Mouse (Mus musculus) granulocyte monocyte progenitor cell, adult 5-6 weeks (primary cell): ENCODE data around the gene Fbxl15. TPM values are rescaled to one million over a fixed set of nuclear protein-coding genes. Genes with fewer than 3 reads are reported as not detected.

ENCODE experiments used
- total RNA-seq, 2 experiments: library from RNA; stranded (forward) in 1 of 2; stranded (reverse) in 1 of 2; fragments of 200-712, 200-1000 nt in 1 of 2; fragments of >200 nt in 1 of 2; fragmentation: Nextera tagmentation in 1 of 2; gene quantifications; 2 replicates each; pipeline ENCODE4 v1.2.3; 2014 to 2017

The Fbxl15 gene
- total RNA-seq, 2 experiments from 2014 or later, result 3.3 TPM; not detected in 1

Other genes with a start within 250 kb of the Fbxl15 start
- gene Elovl3, start 196.3 kb upstream of the Fbxl15 start, total RNA-seq (2014; fragmentation: Nextera tagmentation), result not detected in 2 replicates
- not detected in 2 replicates for gene Elovl3, start 196.3 kb upstream of the Fbxl15 start, total RNA-seq (2017)
- not detected in 2 replicates for gene Pitx3, start 179.9 kb upstream of the Fbxl15 start, total RNA-seq (2014; fragmentation: Nextera tagmentation)
- not detected in 2 replicates for gene Pitx3, start 179.9 kb upstream of the Fbxl15 start, total RNA-seq (2017)
- 59.7 and 63.2 TPM in 2 replicates for gene Gbf1, start 175.7 kb upstream of the Fbxl15 start, total RNA-seq (2014; fragmentation: Nextera tagmentation)
- gene Gbf1, start 175.7 kb upstream of the Fbxl15 start, total RNA-seq (2017), result 46.4 and 48.1 TPM in 2 replicates
- gene Nfkb2, start 23.9 kb upstream of the Fbxl15 start, total RNA-seq (2014; fragmentation: Nextera tagmentation), result 3.6 and 4.6 TPM in 2 replicates
- 4.3 and 4.7 TPM in 2 replicates for gene Nfkb2, start 23.9 kb upstream of the Fbxl15 start, total RNA-seq (2017)
- gene Psd, start 1.0 kb upstream of the Fbxl15 start, total RNA-seq (2014; fragmentation: Nextera tagmentation), result not detected in 2 replicates
- gene Psd, start 1.0 kb upstream of the Fbxl15 start, total RNA-seq (2017), result not detected in 2 replicates
- 104 and 108 TPM in 2 replicates for gene Cuedc2, start 10.5 kb downstream of the Fbxl15 start, total RNA-seq (2014; fragmentation: Nextera tagmentation)
- gene Cuedc2, start 10.5 kb downstream of the Fbxl15 start, total RNA-seq (2017), result 158 and 161 TPM in 2 replicates
- 71.4 and 82.0 TPM in 2 replicates for gene Mfsd13a, start 12.9 kb downstream of the Fbxl15 start, total RNA-seq (2014; fragmentation: Nextera tagmentation)
- 15.7 and 18.7 TPM in 2 replicates for gene Mfsd13a, start 12.9 kb downstream of the Fbxl15 start, total RNA-seq (2017)
- gene 2310034G01Rik, start 22.1 kb downstream of the Fbxl15 start, total RNA-seq (2014; fragmentation: Nextera tagmentation), result 2.3 and 5.6 TPM in 2 replicates
- 1.4 and 2.3 TPM in 2 replicates for gene 2310034G01Rik, start 22.1 kb downstream of the Fbxl15 start, total RNA-seq (2017)
- 86.7 and 93.2 TPM in 2 replicates for gene Actr1a, start 67.6 kb downstream of the Fbxl15 start, total RNA-seq (2014; fragmentation: Nextera tagmentation)
- 75.8 and 79.7 TPM in 2 replicates for gene Actr1a, start 67.6 kb downstream of the Fbxl15 start, total RNA-seq (2017)
- 20.9 and 22.8 TPM in 2 replicates for gene Sufu, start 68.7 kb downstream of the Fbxl15 start, total RNA-seq (2014; fragmentation: Nextera tagmentation)
- gene Sufu, start 68.7 kb downstream of the Fbxl15 start, total RNA-seq (2017), result 7.2 and 9.0 TPM in 2 replicates
- gene Trim8, start 173.5 kb downstream of the Fbxl15 start, total RNA-seq (2014; fragmentation: Nextera tagmentation), result 10.9 and 13.9 TPM in 2 replicates
- gene Trim8, start 173.5 kb downstream of the Fbxl15 start, total RNA-seq (2017), result 12.2 and 13.6 TPM in 2 replicates
- 9.9 and 23.4 TPM in 2 replicates for gene Arl3, start 245.0 kb downstream of the Fbxl15 start, total RNA-seq (2014; fragmentation: Nextera tagmentation)
- gene Arl3, start 245.0 kb downstream of the Fbxl15 start, total RNA-seq (2017), result 13.9 and 14.3 TPM in 2 replicates
- 11.8 and 16.3 TPM in 2 replicates for gene Sfxn2, start 245.2 kb downstream of the Fbxl15 start, total RNA-seq (2014; fragmentation: Nextera tagmentation)
- 8.7 and 10.9 TPM in 2 replicates for gene Sfxn2, start 245.2 kb downstream of the Fbxl15 start, total RNA-seq (2017)